Mouse (Mus musculus) spleen, adult 18-20 months (tissue): Measurements from ENCODE around the gene Erbb2.

Experiments
- DNase-seq, 2 experiments: peaks; one replicate each; pipeline ENCODE4 v3.0.0; 2022; ENCODE audit warnings: mixed read lengths in 2 of 2

Gene Erbb2

GRCm38 (mm10) chr11:98485749-98486148 lies 73.5 kb downstream of the Erbb2 start:
- no peak for DNase-seq
